In the genomic region with DNA sequence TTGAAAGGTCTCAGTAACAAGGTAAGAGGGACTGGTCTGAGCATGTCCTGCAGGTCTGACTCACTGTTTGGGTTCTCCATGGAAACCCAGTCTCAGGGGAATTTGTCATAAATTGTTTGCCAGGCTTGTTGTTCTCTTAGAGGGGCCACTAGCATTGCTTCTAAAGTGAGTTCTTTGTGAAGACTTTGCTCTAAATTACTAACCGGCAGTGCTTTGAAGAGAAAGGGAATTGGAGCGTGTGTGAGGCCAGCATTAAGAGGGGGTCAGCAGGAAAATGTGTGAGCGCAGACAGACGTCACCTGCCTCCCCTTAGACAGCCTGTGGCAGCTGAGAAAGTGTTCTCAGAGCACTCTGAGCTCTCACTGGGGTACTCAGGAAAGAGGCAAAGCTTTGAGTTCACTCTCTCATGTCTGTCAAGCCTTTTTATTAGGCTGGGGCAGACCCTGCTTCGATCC, we compare ENCODE assay signal across 10 mouse cellular contexts.
DNase-seq lines count a peak whose midpoint lies in the region; ATAC-seq lines count a peak whose summit lies in the region.
"Had no signal": no experiment of that assay in that cellular context is flagged by ENCODE, and none has a peak within 500 bp of the region (broad histone marks: within the 10 kb centered on the region; RNA-seq: fewer than 3 reads in every experiment).

No protein-coding gene starts in this region.

- H3K4me2 ChIP-seq in limb, embryonic 11.5 days (ENCODE audit: low read depth, severe bottlenecking): peak overlapping the region; percentile 12; the same call in 1 of the 2 replicates
- H3K4me2 ChIP-seq: neural tube, embryonic 12.5 days had no signal

- peaks cover 51% of the 10 kb centered on the region for H3K4me1 ChIP-seq in forebrain, embryonic 10.5 days
- H3K4me1 ChIP-seq in limb, embryonic 11.5 days (ENCODE audit: control insufficient read depth, insufficient read depth, low read length): peaks cover 19% of the 10 kb centered on the region

- H3K27me3 ChIP-seq in forebrain, embryonic 10.5 days (ENCODE audit: poor library complexity, severe bottlenecking): no peaks in the 10 kb centered on the region
- no peaks in the 10 kb centered on the region for H3K27me3 ChIP-seq in limb, embryonic 11.5 days (ENCODE audit: control insufficient read depth, insufficient read depth, low read length)
- H3K27me3 ChIP-seq: neural tube, embryonic 12.5 days had no signal

- ATAC-seq in limb, embryonic 11.5 days (ENCODE audit: insufficient number of reproducible peaks, low FRiP score, low TSS enrichment, low read depth): 0 out of 2 replicates have a peak, but pooled peaks have one; percentile 72
- ATAC-seq in erythroid progenitor cell, adult 5-6 weeks (replicated peaks; ENCODE audit: low FRiP score, poor library complexity, severe bottlenecking): no peak

- peak; percentile 32 for DNase-seq in urinary bladder, postnatal 14 days (ENCODE audit: low spot score)
- DNase-seq in urinary bladder, postnatal 4 days (ENCODE audit: low spot score in 2 of 2): no peak
- DNase-seq in forebrain, embryonic 10.5 days (ENCODE audit: extremely low spot score, low spot score): peak; percentile 57
- DNase-seq in limb, embryonic 11.5 days (ENCODE audit: low spot score): peak; percentile 69
- DNase-seq in retina, embryonic 14.5 days (ENCODE audit: low spot score): peak; percentile 68
- DNase-seq in adipocyte (ENCODE audit: low spot score): no peak
- DNase-seq in cerebellum, adult 8-10 months: no peak
- DNase-seq: kidney, adult 9 months had no signal

- H3K36me3 ChIP-seq in forebrain, embryonic 10.5 days (replicated peaks): no peaks in the 10 kb centered on the region
- no peaks in the 10 kb centered on the region for H3K36me3 ChIP-seq in limb, embryonic 11.5 days (ENCODE audit: control insufficient read depth, insufficient read depth, low read length)
- H3K36me3 ChIP-seq: neural tube, embryonic 12.5 days had no signal

- no peaks in the 10 kb centered on the region for H3K9me3 ChIP-seq in forebrain, embryonic 10.5 days
- H3K9me3 ChIP-seq in limb, embryonic 11.5 days (ENCODE audit: control insufficient read depth, low read length): no peaks in the 10 kb centered on the region
- H3K9me3 ChIP-seq: neural tube, embryonic 12.5 days had no signal

- peak overlapping the region; percentile 85 for H3K27ac ChIP-seq in forebrain, embryonic 10.5 days
- peak overlapping the region; percentile 82 for H3K27ac ChIP-seq in limb, embryonic 11.5 days (replicated peaks; ENCODE audit: low read depth, low read length)
- H3K27ac ChIP-seq: neural tube, embryonic 12.5 days had no signal

- H3K9ac ChIP-seq in limb, embryonic 11.5 days (ENCODE audit: low read length): no peak overlapping the region
- H3K9ac ChIP-seq: neural tube, embryonic 12.5 days had no signal

- H3K4me3 ChIP-seq in forebrain, embryonic 10.5 days: no peak overlapping the region
- no peak overlapping the region for H3K4me3 ChIP-seq in limb, embryonic 11.5 days (ENCODE audit: low read depth, low read length)
- H3K4me3 ChIP-seq: neural tube, embryonic 12.5 days had no signal

- 12% methylated on average over 5 of the region's 5 CpGs for WGBS in forebrain, embryonic 10.5 days
- WGBS in limb, embryonic 11.5 days: 14% methylated on average over 5 of the region's 5 CpGs

Comparison
In these comparisons a context has a peak if more than half of its experiments do, and no peak if none do; other contexts are left out.
1. DNase-seq: peak in urinary bladder, postnatal 14 days (single experiment), forebrain, embryonic 10.5 days (single experiment), limb, embryonic 11.5 days (single experiment) and retina, embryonic 14.5 days (single experiment); none in urinary bladder, postnatal 4 days (0 of 2), adipocyte (single experiment) and cerebellum, adult 8-10 months (single experiment).